Mouse (Mus musculus) stomach, postnatal 0 days (tissue): ENCODE measurements at regions not wholly inside any gene's neighbourhood (a gene's known extent, or its start where the extent isn't known, plus 50 kb on each side); places are given as distances from the start of the nearest gene placed in this dataset.
A peak's percentile ranks its signal among the peaks of the same experiment; 100 is the strongest.

Experiments
- ATAC-seq: fragments of 200-750 bp; cut with Nextera tagmentation; 2 replicates; pipeline ENCODE4 v1.8.0; 2017; ENCODE audit not compliant: low FRiP score, low TSS enrichment
- DNase-seq: peaks from one replicate; pipeline ENCODE4 v3.0.0-alpha.2; 2016; ENCODE audit warnings: low spot score
- H3K27ac ChIP-seq: fragments of 300-500 bp; sonication (generic); replicated peaks from 2 replicates; pipeline ENCODE4 v1.5.1; 2014; ENCODE audit warnings: mild to moderate bottlenecking, control low read depth
- H3K27me3 ChIP-seq: fragments of 300-500 bp; sonication (generic); 2 replicates; pipeline ENCODE4 v1.6.1; 2014; ENCODE audit warnings: low read length; ENCODE audit not compliant: control insufficient read depth, insufficient read depth
- H3K36me3 ChIP-seq: fragments of 300-500 bp; sonication (generic); 2 replicates; pipeline ENCODE4 v1.6.1; 2014; ENCODE audit warnings: low read length, mixed read lengths; ENCODE audit not compliant: control insufficient read depth, insufficient read depth
- H3K4me1 ChIP-seq: fragments of 300-500 bp; sonication (generic); replicated peaks from 2 replicates; pipeline ENCODE4 v1.6.1; 2014; ENCODE audit warnings: antibody characterized with exemption; ENCODE audit not compliant: control insufficient read depth, insufficient read depth
- H3K4me2 ChIP-seq: fragments of 300-500 bp; sonication (generic); replicated peaks from 2 replicates; pipeline ENCODE4 v1.6.1; 2014; ENCODE audit warnings: low read depth, mild to moderate bottlenecking, control low read depth, moderate library complexity
- H3K4me3 ChIP-seq: fragments of 300-500 bp; sonication (generic); 2 replicates; pipeline ENCODE4 v1.5.1; 2014; ENCODE audit warnings: low read depth, low read length, control low read depth
- H3K9ac ChIP-seq: fragments of 300-500 bp; sonication (generic); 2 replicates; pipeline ENCODE4 v1.6.1; 2014; ENCODE audit warnings: mild to moderate bottlenecking, low read length, control low read depth, mixed read lengths
- H3K9me3 ChIP-seq: fragments of 300-500 bp; sonication (generic); 2 replicates; pipeline ENCODE4 v1.6.1; 2016; ENCODE audit warnings: low read length; ENCODE audit not compliant: control insufficient read depth
- CTCF ChIP-seq: IDR thresholded peaks from 2 replicates; pipeline ENCODE4 v1.5.1; 2016; ENCODE audit warnings: antibody characterized with exemption, low read depth, mild to moderate bottlenecking, moderate library complexity
- EP300 ChIP-seq: optimal IDR thresholded peaks from 2 replicates; pipeline ENCODE3; 2016; ENCODE audit warnings: antibody characterized with exemption
- WGBS: fragments of 180-500 bp; shearing (Covaris S2); extraction: QIAGEN DNeasy Blood & Tissue Kit; methylation state at CpG from one replicate; pipeline ENCODE4 v1.1.7; 2014; 5-methylcytosine and 5-hydroxymethylcytosine counted together

DNA sequence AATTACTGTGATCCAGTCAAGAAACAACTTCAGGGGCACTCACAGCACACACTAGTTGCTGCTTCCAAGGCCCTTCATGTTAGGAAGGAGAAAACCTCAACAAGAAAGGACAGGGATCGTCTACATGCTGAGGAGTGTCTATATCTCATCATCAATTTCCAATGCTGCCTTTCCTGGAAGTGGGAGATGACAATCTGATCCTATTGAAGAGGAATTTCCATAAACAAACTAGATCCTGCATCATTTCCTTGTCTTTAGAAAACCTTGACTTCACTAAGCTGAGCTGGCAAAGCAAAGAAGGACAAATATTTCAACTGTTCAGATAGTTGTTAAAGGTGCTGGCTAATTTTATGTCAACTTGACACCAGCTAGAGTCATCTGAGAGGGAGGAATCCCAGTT is 83.5 kb upstream of the Rapgef5 start:
- Histone ChIP-seq H3K4me2 (no peak overlapping the region), H3K27ac (no peak overlapping the region), H3K36me3 (no peaks in the 10 kb centered on the region), H3K9me3 (no peaks in the 10 kb centered on the region), H3K4me1 (no peaks in the 10 kb centered on the region), H3K4me3 (no peak overlapping the region), H3K9ac (no peak overlapping the region), H3K27me3 (no peaks in the 10 kb centered on the region)
- DNase-seq (no peak), ATAC-seq (no peak)
- 46% methylated on average over 1 of the region's 1 CpGs for WGBS
- TF ChIP-seq EP300 = no peak
- TF ChIP-seq CTCF = no peak

- Histone ChIP-seq H3K9me3 (no peaks in the 10 kb centered on the region), H3K9ac (no peak overlapping the region), H3K4me3 (no peak overlapping the region), H3K27ac (no peak overlapping the region), H3K4me2 (no peak overlapping the region), H3K36me3 (no peaks in the 10 kb centered on the region), H3K27me3 (no peaks in the 10 kb centered on the region), H3K4me1 (no peaks in the 10 kb centered on the region)
- ATAC-seq = no peak
- TF ChIP-seq CTCF = no peak
- TF ChIP-seq EP300 = no peak
- no peak for DNase-seq
- 67% methylated on average over 4 of the region's 4 CpGs for WGBS
These were observed 79.3 kb upstream of the Rapgef5 start for GRCm38 (mm10) chr12:117437011-117437410.

DNA sequence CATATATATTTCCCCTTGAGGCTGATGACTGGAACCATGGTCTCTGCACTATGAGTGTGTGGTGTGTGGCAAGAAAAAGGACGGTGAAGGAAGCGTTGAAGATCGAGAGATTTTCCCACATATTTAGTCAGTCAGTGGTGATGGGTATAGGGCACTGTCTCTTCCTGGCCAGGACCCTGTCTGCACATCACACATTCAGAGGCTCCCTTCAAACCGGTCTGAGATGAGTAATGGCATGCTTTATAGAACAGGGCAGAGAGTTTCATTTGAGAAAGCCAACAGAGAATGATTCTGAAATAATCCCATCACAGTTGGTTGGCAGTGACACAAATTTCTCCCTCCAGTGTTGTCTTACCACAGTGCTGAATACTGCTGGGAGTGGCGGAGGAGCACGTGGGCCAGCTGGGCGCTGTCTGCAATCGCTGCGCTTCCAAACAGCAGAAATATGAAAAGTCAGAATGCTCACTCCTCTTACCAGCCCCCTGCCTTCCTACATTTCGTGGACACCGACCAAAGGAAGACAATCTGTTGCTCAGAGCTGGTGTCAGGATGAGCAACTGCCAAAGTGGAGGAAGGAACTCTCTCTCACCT is 77.2 kb upstream of the Rapgef5 start:
- no peak overlapping the region for H3K27ac ChIP-seq
- H3K4me2 ChIP-seq = no peak overlapping the region
- H3K9me3 ChIP-seq = no peaks in the 10 kb centered on the region
- no peaks in the 10 kb centered on the region for H3K4me1 ChIP-seq
- no peaks in the 10 kb centered on the region for H3K27me3 ChIP-seq
- no peak overlapping the region for H3K9ac ChIP-seq
- ATAC-seq (no peak), DNase-seq (no peak)
- H3K4me3 ChIP-seq = no peak overlapping the region
- TF ChIP-seq CTCF (no peak), EP300 (no peak)
- WGBS = 43% methylated on average over 11 of the region's 11 CpGs
- H3K36me3 ChIP-seq = no peaks in the 10 kb centered on the region

DNA sequence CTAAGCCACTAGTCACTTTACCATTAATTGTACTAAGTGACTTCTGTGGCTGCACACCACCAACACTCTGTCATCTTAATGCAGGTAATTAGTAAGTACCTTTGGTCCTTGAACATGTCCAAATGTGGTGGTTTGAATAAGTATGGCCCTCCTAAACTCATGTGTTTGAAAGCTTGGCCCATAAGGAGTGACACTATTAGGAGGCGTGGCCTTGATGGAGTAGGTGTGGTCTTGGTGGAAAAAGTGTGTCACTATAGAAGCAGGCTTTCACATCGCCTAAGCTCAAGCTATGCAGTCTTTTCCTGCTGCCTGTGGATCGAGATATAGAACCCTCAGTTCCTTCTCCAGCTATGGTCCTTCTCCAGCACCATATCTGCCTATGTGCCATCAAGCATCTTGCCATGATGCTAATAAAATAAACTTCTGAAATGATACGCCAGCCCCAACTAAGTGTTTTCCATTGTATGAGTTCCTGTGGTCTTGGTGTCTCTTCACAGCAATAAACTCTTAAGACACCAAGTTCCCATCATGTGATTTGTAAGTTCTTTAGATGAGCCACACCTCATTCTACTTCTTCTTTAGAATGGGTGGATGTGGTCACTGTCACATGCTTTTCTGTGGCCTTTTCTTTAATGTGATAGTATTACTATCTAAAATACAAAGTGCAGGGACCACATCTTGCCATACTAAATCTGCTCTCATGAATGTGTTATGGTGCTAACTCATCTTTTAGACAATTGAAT is 71.9 kb upstream of the Rapgef5 start:
- Histone ChIP-seq H3K9me3 (no peaks in the 10 kb centered on the region), H3K36me3 (no peaks in the 10 kb centered on the region), H3K4me2 (no peak overlapping the region), H3K4me1 (no peaks in the 10 kb centered on the region), H3K9ac (no peak overlapping the region), H3K27me3 (no peaks in the 10 kb centered on the region), H3K27ac (no peak overlapping the region), H3K4me3 (no peak overlapping the region)
- DNase-seq (no peak), ATAC-seq (no peak)
- 83% methylated on average over 4 of the region's 4 CpGs for WGBS
- TF ChIP-seq CTCF (no peak), EP300 (no peak)

- no peaks in the 10 kb centered on the region for H3K9me3 ChIP-seq
- 15% methylated on average over 10 of the region's 10 CpGs for WGBS
- no peak overlapping the region for H3K4me3 ChIP-seq
- H3K27ac ChIP-seq = no peak overlapping the region
- no peak overlapping the region for H3K9ac ChIP-seq
- peak overlapping the region; percentile 12; the same call in 1 of the 2 replicates for H3K4me2 ChIP-seq
- H3K27me3 ChIP-seq = no peaks in the 10 kb centered on the region
- no peak for ATAC-seq
- H3K4me1 ChIP-seq = no peaks in the 10 kb centered on the region
- H3K36me3 ChIP-seq = no peaks in the 10 kb centered on the region
- DNase-seq = no peak
- TF ChIP-seq EP300 (no peak), CTCF (no peak)
These were observed 69.1 kb upstream of the Rapgef5 start for GRCm38 (mm10) chr12:117447223-117447622.
